Mouse (Mus musculus) lung, postnatal 0 days (tissue): ENCODE results near the gene Rabep2.

ENCODE experiments used
- CTCF ChIP-seq: IDR thresholded peaks from 2 replicates; pipeline ENCODE4 v1.5.1; 2016; ENCODE audit warnings: antibody characterized with exemption, mild to moderate bottlenecking
- EP300 ChIP-seq: IDR thresholded peaks from 2 replicates; pipeline ENCODE4 v1.6.1; 2016; ENCODE audit warnings: antibody characterized with exemption, mild to moderate bottlenecking, control low read depth

DNA sequence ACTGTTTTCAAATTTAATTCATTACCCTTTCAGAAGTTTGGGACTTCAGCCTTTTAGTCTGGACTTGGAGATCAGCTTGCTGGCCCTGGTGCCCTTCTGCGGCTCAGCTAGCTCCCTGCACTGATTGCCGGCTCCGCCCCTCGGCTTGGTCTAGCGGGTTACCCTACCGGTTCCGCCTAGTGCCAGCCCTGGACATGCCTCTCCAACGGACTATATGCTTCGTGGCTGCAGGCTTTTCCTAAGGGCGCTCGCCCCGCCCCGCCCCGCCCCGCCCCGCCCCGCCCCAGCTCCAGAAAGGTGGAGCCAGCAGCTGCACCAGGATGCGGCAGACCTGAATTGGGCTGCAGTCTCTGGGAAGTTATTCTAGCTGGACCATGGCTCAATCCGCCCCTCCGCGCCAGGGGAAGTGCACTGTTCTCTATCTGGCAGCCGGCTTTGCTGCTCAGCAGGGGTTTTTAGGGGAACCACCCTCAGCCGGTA lies 53.9 kb downstream of the Rabep2 start:
- TF ChIP-seq CTCF = 0 out of 2 replicates have a peak, but pooled peaks have one; percentile 5
- TF ChIP-seq EP300 = no peak
